Mouse (Mus musculus) embryonic fibroblast, embryonic 13.5 days (primary cell): ENCODE results near the gene Plb1. TPM values are rescaled to one million over a fixed set of nuclear protein-coding genes. Genes with fewer than 3 reads are reported as not detected.

ENCODE experiments used
- H3K27ac ChIP-seq: 2 replicates; pipeline ENCODE4 v1.5.1; 2012; ENCODE audit warnings: low read length, control low read depth, inconsistent platforms; ENCODE audit not compliant: insufficient read depth
- H3K4me1 ChIP-seq: 2 replicates; pipeline ENCODE4 v1.6.1; 2011; ENCODE audit warnings: low read length; ENCODE audit not compliant: control insufficient read depth, insufficient read depth
- H3K4me3 ChIP-seq: 2 replicates; pipeline ENCODE4 v1.5.1; 2011; ENCODE audit warnings: mild to moderate bottlenecking, control low read depth, low read length; ENCODE audit not compliant: insufficient read depth
- CTCF ChIP-seq: IDR thresholded peaks from 2 replicates; pipeline ENCODE4 v1.5.1; 2011; ENCODE audit warnings: mild to moderate bottlenecking, control low read depth, low read length, moderate library complexity, borderline replicate concordance; ENCODE audit not compliant: insufficient read depth
- POLR2A ChIP-seq: IDR thresholded peaks from 2 replicates; pipeline ENCODE4 v1.6.1; 2011; ENCODE audit warnings: low read depth, mild to moderate bottlenecking, control low read depth, low read length, moderate library complexity
- polyA plus RNA-seq: library from polyadenylated mRNA; stranded (reverse); fragments of >200 nt; gene quantifications from 2 replicates; pipeline ENCODE4 v1.2.4, GENCODE M21; 2011; ENCODE audit warnings: low read depth; ENCODE audit not compliant: missing spikeins, insufficient read length

Gene Plb1
- polyA plus RNA-seq, 1 experiment, result 0.72 TPM

GRCm38 (mm10) chr5:32397719-32398118 is 165.2 kb downstream of the Plb1 start:
- Histone ChIP-seq H3K4me1 (no peaks in the 10 kb centered on the region), H3K4me3 (no peak overlapping the region), H3K27ac (no peak overlapping the region)
- no peak for TF ChIP-seq CTCF
- TF ChIP-seq POLR2A, result no peak

GRCm38 (mm10) chr5:32400926-32401325 is 168.4 kb downstream of the Plb1 start:
- Histone ChIP-seq H3K27ac (no peak overlapping the region), H3K4me3 (no peak overlapping the region), H3K4me1 (no peaks in the 10 kb centered on the region)
- TF ChIP-seq POLR2A, result no peak
- TF ChIP-seq CTCF, result no peak

- no peak overlapping the region for H3K4me3 ChIP-seq
- H3K27ac ChIP-seq, result no peak overlapping the region
- TF ChIP-seq POLR2A (no peak), CTCF (no peak)
- H3K4me1 ChIP-seq, result no peaks in the 10 kb centered on the region
Observed at GRCm38 (mm10) chr5:32403082-32403953, 170.8 kb downstream of the Plb1 start.

GRCm38 (mm10) chr5:32405199-32405855 is 172.8 kb downstream of the Plb1 start:
- Histone ChIP-seq H3K27ac (no peak overlapping the region), H3K4me1 (no peaks in the 10 kb centered on the region), H3K4me3 (no peak overlapping the region)
- TF ChIP-seq POLR2A (no peak), CTCF (no peak)

GRCm38 (mm10) chr5:32408771-32409170 is 176.3 kb downstream of the Plb1 start:
- Histone ChIP-seq H3K27ac (no peak overlapping the region), H3K4me1 (peaks cover 11% of the 10 kb centered on the region), H3K4me3 (no peak overlapping the region)
- TF ChIP-seq CTCF, result no peak
- no peak for TF ChIP-seq POLR2A

GRCm38 (mm10) chr5:32409747-32410146 is 177.2 kb downstream of the Plb1 start:
- H3K4me1 ChIP-seq, result peaks cover 14% of the 10 kb centered on the region
- no peak overlapping the region for H3K27ac ChIP-seq
- TF ChIP-seq POLR2A (no peak), CTCF (no peak)
- H3K4me3 ChIP-seq, result no peak overlapping the region

GRCm38 (mm10) chr5:32410954-32411688 is 178.6 kb downstream of the Plb1 start:
- H3K27ac ChIP-seq, result no peak overlapping the region

GRCm38 (mm10) chr5:32412186-32412950 is 179.9 kb downstream of the Plb1 start:
- Histone ChIP-seq H3K27ac (no peak overlapping the region; the same call in 1 of the 2 replicates), H3K4me3 (no peak overlapping the region), H3K4me1 (peaks cover 18% of the 10 kb centered on the region)
- TF ChIP-seq CTCF, result no peak
- no peak for TF ChIP-seq POLR2A

More at GRCm38 (mm10) chr5:32410954-32411688, 178.6 kb downstream of the Plb1 start:
- Histone ChIP-seq H3K4me1 (peaks cover 14% of the 10 kb centered on the region), H3K4me3 (no peak overlapping the region)
- no peak for TF ChIP-seq POLR2A
- no peak for TF ChIP-seq CTCF

- Histone ChIP-seq H3K4me3 (no peak overlapping the region), H3K4me1 (peaks cover 18% of the 10 kb centered on the region), H3K27ac (peak overlapping the region; percentile 8; the same call in 1 of the 2 replicates)
- TF ChIP-seq POLR2A (no peak), CTCF (no peak)
Observed at GRCm38 (mm10) chr5:32413083-32413482, 180.6 kb downstream of the Plb1 start.
